ENCODE assay signal across 16 mouse cellular contexts in the genomic region with DNA sequence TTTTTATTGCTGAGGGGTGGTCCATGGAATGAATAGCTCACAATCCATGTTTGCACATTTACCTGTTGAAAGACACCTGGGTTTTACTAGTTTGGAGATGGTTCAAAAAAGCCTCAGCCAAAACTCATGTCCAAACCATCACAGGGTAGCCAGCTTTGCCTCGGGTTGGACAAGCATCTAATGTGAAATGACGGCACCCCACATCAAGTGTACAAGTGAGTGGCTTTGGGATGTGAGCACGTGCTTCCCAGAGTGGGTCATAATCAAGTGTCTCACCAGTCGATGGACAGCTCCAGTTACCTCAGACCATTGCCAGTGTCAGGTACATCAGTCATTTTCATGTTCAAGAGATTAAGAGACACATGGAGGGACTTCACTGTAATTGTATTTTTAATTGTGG. TPM values are rescaled to one million over a fixed set of nuclear protein-coding genes. Genes with fewer than 3 reads are reported as not detected.
"Had no signal": no experiment of that assay in that cellular context is flagged by ENCODE, and none has a peak within 500 bp of the region (broad histone marks: within the 10 kb centered on the region; RNA-seq: fewer than 3 reads in every experiment).

No protein-coding gene starts in this region.

- H3K27me3 ChIP-seq: megakaryocyte, embryonic 14.5 days; midbrain, embryonic 13.5 days; midbrain, embryonic 15.5 days; neural tube, embryonic 12.5 days; stomach, embryonic 15.5 days had no signal

- H3K36me3 ChIP-seq: midbrain, embryonic 13.5 days; midbrain, embryonic 15.5 days; neural tube, embryonic 12.5 days; stomach, embryonic 15.5 days had no signal

- H3K4me1 ChIP-seq: megakaryocyte, embryonic 14.5 days; midbrain, embryonic 13.5 days; midbrain, embryonic 15.5 days; neural tube, embryonic 12.5 days; stomach, embryonic 15.5 days had no signal

- H3K4me2 ChIP-seq: lung, embryonic 14.5 days; midbrain, embryonic 11.5 days; midbrain, embryonic 13.5 days; midbrain, embryonic 15.5 days; neural tube, embryonic 12.5 days; stomach, embryonic 15.5 days had no signal

- ATAC-seq: midbrain, embryonic 13.5 days; midbrain, embryonic 15.5 days had no signal

- DNase-seq: lung, adult 18-20 months; lung, embryonic 14.5 days; lung, postnatal 10 days; lung, postnatal 4 days; right cerebral cortex, postnatal 14 days; thymus, adult 2 months; thymus, postnatal 25 days; thymus, postnatal 4 days had no signal

- H3K4me3 ChIP-seq: megakaryocyte, embryonic 14.5 days; midbrain, embryonic 13.5 days; midbrain, embryonic 15.5 days; neural tube, embryonic 12.5 days; stomach, embryonic 15.5 days had no signal

- H3K27ac ChIP-seq: midbrain, embryonic 13.5 days; midbrain, embryonic 15.5 days; neural tube, embryonic 12.5 days; stomach, embryonic 15.5 days; stomach, postnatal 0 days had no signal

- H3K9ac ChIP-seq: lung, embryonic 14.5 days; midbrain, embryonic 13.5 days; midbrain, embryonic 15.5 days; neural tube, embryonic 12.5 days; stomach, embryonic 15.5 days had no signal

- H3K9me3 ChIP-seq: megakaryocyte, embryonic 14.5 days; midbrain, embryonic 13.5 days; midbrain, embryonic 15.5 days; neural tube, embryonic 12.5 days; stomach, embryonic 15.5 days had no signal

RNA-seq across cellular contexts. Expression of a gene that starts 44.8 kb away (rescaled TPM):
- total RNA-seq: neutrophil, adult 5-6 weeks had no signal
